Mouse (Mus musculus) kidney, postnatal 0 days (tissue): ENCODE measurements around the gene Foxn2. TPM values are rescaled to one million over a fixed set of nuclear protein-coding genes. Genes with fewer than 3 reads are reported as not detected.
A peak's percentile ranks its signal among the peaks of the same experiment; 100 is the strongest.

Experiments
- ATAC-seq: fragments of 200-750 bp; cut with Nextera tagmentation; replicated peaks from 2 replicates; pipeline ENCODE4 v1.8.0; 2017; ENCODE audit warnings: low read depth, moderate number of reproducible peaks, moderate TSS enrichment, moderate library complexity; ENCODE audit not compliant: low FRiP score
- DNase-seq: peaks from one replicate; pipeline ENCODE4 v3.0.0-alpha.2; 2016; ENCODE audit warnings: low spot score
- H3K27ac ChIP-seq: fragments of 300-500 bp; sonication (generic); 2 replicates; pipeline ENCODE4 v1.5.1; 2014; ENCODE audit warnings: mild to moderate bottlenecking
- H3K27me3 ChIP-seq: fragments of 300-500 bp; sonication (generic); 2 replicates; pipeline ENCODE4 v1.6.1; 2014; ENCODE audit warnings: low read length, mixed read lengths; ENCODE audit not compliant: insufficient read depth
- H3K36me3 ChIP-seq: fragments of 300-500 bp; sonication (generic); 2 replicates; pipeline ENCODE4 v1.6.1; 2014; ENCODE audit warnings: low read length, mixed read lengths; ENCODE audit not compliant: insufficient read depth
- H3K4me1 ChIP-seq: fragments of 300-500 bp; sonication (generic); replicated peaks from 2 replicates; pipeline ENCODE4 v1.6.1; 2014; ENCODE audit warnings: antibody characterized with exemption, low read length, mixed read lengths; ENCODE audit not compliant: insufficient read depth
- H3K4me2 ChIP-seq: fragments of 300-500 bp; sonication (generic); 2 replicates; pipeline ENCODE4 v1.6.1; 2014; ENCODE audit warnings: mild to moderate bottlenecking, low read length, moderate library complexity, mixed read lengths
- H3K4me3 ChIP-seq: fragments of 300-500 bp; sonication (generic); replicated peaks from 2 replicates; pipeline ENCODE4 v1.5.1; 2014; ENCODE audit warnings: low read depth, low read length
- H3K9ac ChIP-seq: fragments of 300-500 bp; sonication (generic); 2 replicates; pipeline ENCODE4 v1.6.1; 2014; ENCODE audit warnings: low read depth, low read length
- H3K9me3 ChIP-seq: fragments of 300-500 bp; sonication (generic); replicated peaks from 2 replicates; pipeline ENCODE4 v1.6.1; 2016; ENCODE audit warnings: low read length, inconsistent platforms, mixed read lengths
- CTCF ChIP-seq: IDR thresholded peaks from 2 replicates; pipeline ENCODE4 v1.5.1; 2016; ENCODE audit warnings: antibody characterized with exemption, low read depth, mild to moderate bottlenecking, moderate library complexity
- WGBS: fragments of 180-500 bp; shearing (Covaris S2); extraction: QIAGEN DNeasy Blood & Tissue Kit; methylation state at CpG from one replicate; pipeline ENCODE4 v1.1.7; 2014; 5-methylcytosine and 5-hydroxymethylcytosine counted together
- polyA plus RNA-seq: library from polyadenylated mRNA; unstranded; fragments of >200 nt; fragmentation: Nextera tagmentation; extraction: Ambion mirVana; gene quantifications from 2 replicates; pipeline ENCODE4 v1.2.1, GENCODE M21; 2015

Foxn2 gene
- 9.8 and 9.9 TPM in 2 replicates for polyA plus RNA-seq

DNA sequence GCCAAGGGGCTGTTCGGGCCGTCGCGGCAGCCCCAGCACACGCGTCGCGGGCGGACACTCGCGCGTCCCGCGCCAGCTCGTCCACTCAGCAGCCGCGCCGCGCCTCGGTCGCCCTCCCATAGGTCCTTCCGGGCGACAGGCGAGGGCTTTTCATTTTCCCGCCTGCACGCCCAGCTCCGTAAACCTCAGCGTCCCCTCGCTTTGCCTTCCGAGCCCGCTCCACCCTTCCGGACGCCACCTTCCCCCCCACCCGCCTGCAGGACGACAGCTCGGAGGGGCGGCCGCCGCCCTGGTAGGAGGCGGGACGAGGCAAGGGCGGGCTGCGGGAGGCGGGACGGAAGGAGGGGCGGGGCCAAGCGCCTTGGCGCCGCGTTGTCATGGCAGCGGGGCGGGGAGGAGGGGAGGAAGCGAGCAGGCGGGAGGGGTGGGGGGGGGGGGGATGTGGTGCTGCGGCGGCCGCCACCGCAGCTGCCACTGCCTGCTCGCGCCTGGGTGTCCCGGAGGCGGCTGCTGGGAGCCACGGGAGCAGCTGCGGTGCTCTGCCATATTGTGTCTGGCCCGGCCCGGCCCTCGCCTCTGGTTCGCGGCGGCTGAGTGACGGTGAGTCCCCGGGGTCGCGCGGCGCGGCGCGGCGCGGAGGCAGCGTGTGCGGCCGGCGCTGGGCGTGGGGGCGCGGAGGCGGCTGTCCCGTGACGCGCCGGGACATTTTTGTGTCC, at the start of gene Foxn2:
Foxn2 (plus strand) TSS at position 427 of the 716 bp plus-strand sequence.
- H3K4me2 ChIP-seq = peak within 1 kb of the TSS; percentile 81
- peak within 1 kb of the TSS; percentile 96 for H3K4me3 ChIP-seq
- no peaks in the 10 kb centered on the region for H3K27me3 ChIP-seq
- DNase-seq = peak; percentile 96
- ATAC-seq = peak; percentile 87
- peak within 1 kb of the TSS; percentile 92 for H3K9ac ChIP-seq
- WGBS = under 1% methylated on average over 76 of the region's 93 CpGs
- H3K36me3 ChIP-seq = no peaks in the 10 kb centered on the region
- no peaks in the 10 kb centered on the region for H3K9me3 ChIP-seq
- no peaks in the 10 kb centered on the region for H3K4me1 ChIP-seq
- peak within 1 kb of the TSS; percentile 89 for H3K27ac ChIP-seq
- no peak; the same call in 1 of the 2 replicates for TF ChIP-seq CTCF

DNA sequence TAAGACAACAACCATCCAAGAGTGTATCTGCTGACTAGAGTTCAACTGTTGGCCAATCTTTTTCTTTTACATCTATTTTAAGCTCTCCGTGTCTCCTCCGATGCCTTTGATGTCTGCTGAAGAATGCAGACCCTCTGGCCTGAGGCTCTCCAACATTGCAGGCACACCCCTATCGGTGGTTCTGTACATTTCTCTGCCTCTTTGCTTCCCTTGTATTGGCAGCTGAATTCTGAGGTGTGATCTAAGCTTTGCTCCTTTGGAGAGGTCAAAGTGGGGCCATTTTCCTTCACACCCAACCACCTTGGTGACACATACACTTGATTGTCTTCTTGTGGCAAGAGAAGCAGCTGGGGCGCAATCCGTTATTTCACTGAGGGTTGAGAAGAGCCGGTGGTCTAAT, 43.0 kb upstream of the Foxn2 start:
- WGBS = 70% methylated on average over 6 of the region's 6 CpGs
- Histone ChIP-seq H3K4me2 (no peak overlapping the region), H3K9me3 (no peaks in the 10 kb centered on the region), H3K4me1 (no peaks in the 10 kb centered on the region), H3K4me3 (no peak overlapping the region), H3K36me3 (no peaks in the 10 kb centered on the region), H3K27me3 (no peaks in the 10 kb centered on the region), H3K27ac (no peak overlapping the region), H3K9ac (no peak overlapping the region)
- no peak for ATAC-seq
- no peak for DNase-seq
- no peak for TF ChIP-seq CTCF

DNA sequence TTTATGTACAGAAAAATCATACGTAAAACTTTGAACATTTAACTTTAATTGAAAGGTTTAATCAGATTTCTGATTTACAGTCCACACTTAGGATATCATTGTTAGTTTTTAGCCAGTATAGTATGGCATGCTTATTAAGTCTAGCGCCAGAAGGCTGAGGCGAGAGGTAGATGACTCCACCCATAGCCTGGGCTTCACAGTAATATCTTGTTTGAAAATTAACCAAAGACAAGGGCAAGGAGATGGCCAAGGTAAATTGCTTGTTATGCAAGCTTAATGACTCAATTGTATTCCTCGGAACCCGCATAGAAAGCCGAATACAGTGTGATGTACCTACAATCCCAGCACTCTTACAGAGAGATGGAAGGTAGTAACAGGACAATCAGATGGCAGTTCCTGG, 42.4 kb upstream of the Foxn2 start:
- Histone ChIP-seq H3K4me3 (no peak overlapping the region), H3K9me3 (no peaks in the 10 kb centered on the region), H3K4me1 (no peaks in the 10 kb centered on the region), H3K27ac (no peak overlapping the region), H3K9ac (no peak overlapping the region), H3K4me2 (no peak overlapping the region), H3K27me3 (no peaks in the 10 kb centered on the region), H3K36me3 (no peaks in the 10 kb centered on the region)
- WGBS = 83% methylated on average over 6 of the region's 6 CpGs
- ATAC-seq = no peak
- DNase-seq = no peak
- TF ChIP-seq CTCF = no peak

GRCm38 (mm10) chr17:88398854-88399253, 41.7 kb upstream of the Foxn2 start:
- Histone ChIP-seq H3K4me1 (no peaks in the 10 kb centered on the region), H3K9ac (no peak overlapping the region), H3K36me3 (no peaks in the 10 kb centered on the region), H3K4me2 (no peak overlapping the region), H3K27ac (no peak overlapping the region), H3K27me3 (no peaks in the 10 kb centered on the region), H3K4me3 (no peak overlapping the region), H3K9me3 (no peaks in the 10 kb centered on the region)
- WGBS = 80% methylated on average over 4 of the region's 4 CpGs
- DNase-seq (no peak), ATAC-seq (no peak)
- no peak for TF ChIP-seq CTCF

DNA sequence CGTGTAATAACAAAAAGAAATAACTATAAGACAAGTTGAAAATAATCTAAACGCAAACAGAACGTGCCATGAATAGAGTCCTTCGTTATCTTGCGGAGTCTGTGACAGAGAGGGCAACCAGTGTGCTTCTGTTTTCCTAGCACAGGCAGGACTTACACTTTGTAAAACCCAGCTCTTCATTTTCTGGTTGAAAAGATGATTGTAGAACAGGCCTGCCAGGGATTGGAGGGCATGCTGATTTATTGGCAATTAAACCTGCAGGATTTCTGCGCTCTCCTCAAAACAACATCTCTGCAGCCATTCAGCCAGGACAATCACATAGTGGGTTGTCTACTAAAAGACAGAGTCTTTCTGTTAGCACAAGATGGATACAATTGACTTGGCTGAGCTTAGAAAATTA, 40.4 kb upstream of the Foxn2 start:
- no peak overlapping the region for H3K4me3 ChIP-seq
- TF ChIP-seq CTCF = no peak
- no peak overlapping the region for H3K4me2 ChIP-seq
- ATAC-seq (no peak), DNase-seq (no peak)
- WGBS = 67% methylated on average over 6 of the region's 6 CpGs
- no peaks in the 10 kb centered on the region for H3K36me3 ChIP-seq
- H3K27ac ChIP-seq = no peak overlapping the region
- no peak overlapping the region for H3K9ac ChIP-seq
- no peaks in the 10 kb centered on the region for H3K9me3 ChIP-seq
- no peaks in the 10 kb centered on the region for H3K27me3 ChIP-seq
- H3K4me1 ChIP-seq = no peaks in the 10 kb centered on the region

- no peak; the same call in 1 of the 2 replicates for TF ChIP-seq CTCF
- Histone ChIP-seq H3K9me3 (no peaks in the 10 kb centered on the region), H3K27me3 (no peaks in the 10 kb centered on the region), H3K4me1 (no peaks in the 10 kb centered on the region), H3K36me3 (no peaks in the 10 kb centered on the region), H3K27ac (no peak overlapping the region), H3K4me3 (no peak overlapping the region), H3K4me2 (no peak overlapping the region), H3K9ac (no peak overlapping the region)
- 74% methylated on average over 15 of the region's 15 CpGs for WGBS
- no peak for ATAC-seq
- no peak for DNase-seq
These were observed 39.6 kb upstream of the Foxn2 start for GRCm38 (mm10) chr17:88400702-88401475.
